Mouse (Mus musculus) heart, embryonic 12.5 days (tissue): Measurements from ENCODE around the gene Manf. TPM values are rescaled to one million over a fixed set of nuclear protein-coding genes. Genes with fewer than 3 reads are reported as not detected.

Source experiments
- ATAC-seq: fragments of 200-750 bp; cut with Nextera tagmentation; 2 replicates; pipeline ENCODE4 v1.8.0; 2017; ENCODE audit warnings: moderate TSS enrichment, moderate library complexity; ENCODE audit not compliant: insufficient number of reproducible peaks, low FRiP score
- H3K27ac ChIP-seq: fragments of 300-500 bp; sonication (generic); 2 replicates; pipeline ENCODE4 v1.5.1; 2016; ENCODE audit warnings: mild to moderate bottlenecking, moderate library complexity; ENCODE audit not compliant: poor library complexity, severe bottlenecking
- H3K27me3 ChIP-seq: fragments of 300-500 bp; sonication (generic); replicated peaks from 2 replicates; pipeline ENCODE4 v1.6.1; 2016; ENCODE audit warnings: mild to moderate bottlenecking, moderate library complexity
- H3K36me3 ChIP-seq: fragments of 300-500 bp; sonication (generic); 2 replicates; pipeline ENCODE4 v1.6.1; 2016; ENCODE audit warnings: mild to moderate bottlenecking, moderate library complexity
- H3K4me1 ChIP-seq: fragments of 300-500 bp; sonication (generic); replicated peaks from 2 replicates; pipeline ENCODE4 v1.6.1; 2016; ENCODE audit warnings: mild to moderate bottlenecking
- H3K4me2 ChIP-seq: fragments of 300-500 bp; sonication (generic); 2 replicates; pipeline ENCODE4 v1.6.1; 2016; ENCODE audit warnings: mild to moderate bottlenecking, moderate library complexity
- H3K4me3 ChIP-seq: fragments of 300-500 bp; sonication (generic); 2 replicates; pipeline ENCODE4 v1.5.1; 2016; ENCODE audit warnings: mild to moderate bottlenecking
- H3K9ac ChIP-seq: fragments of 300-500 bp; sonication (generic); 2 replicates; pipeline ENCODE4 v1.6.1; 2016; ENCODE audit warnings: mild to moderate bottlenecking, moderate library complexity
- H3K9me3 ChIP-seq: fragments of 300-500 bp; sonication (generic); replicated peaks from 2 replicates; pipeline ENCODE4 v1.6.1; 2016; ENCODE audit warnings: mild to moderate bottlenecking, moderate library complexity
- WGBS: fragments of 180-500 bp; shearing (Covaris S2); methylation state at CpG from one replicate; pipeline ENCODE4 v1.1.7; 2016; 5-methylcytosine and 5-hydroxymethylcytosine counted together
- polyA plus RNA-seq: library from polyadenylated mRNA; unstranded; fragments of >200 nt; fragmentation: Nextera tagmentation; extraction: Ambion mirVana; gene quantifications from 2 replicates; pipeline ENCODE4 v1.2.1, GENCODE M21; 2016

Manf gene
- polyA plus RNA-seq, 1 experiment from 2014 or later, result 237 TPM

- under 1% methylated on average over 68 of the region's 71 CpGs for WGBS
- Histone ChIP-seq H3K4me1 (0 out of 2 replicates have a peak, but pooled peaks cover 3% of the 10 kb centered on the region), H3K9ac (peak within 1 kb of the TSS; percentile 90), H3K36me3 (no peaks in the 10 kb centered on the region), H3K4me2 (peak within 1 kb of the TSS; percentile 64), H3K9me3 (no peaks in the 10 kb centered on the region), H3K4me3 (peak within 1 kb of the TSS; percentile 87), H3K27ac (peak within 1 kb of the TSS; percentile 90), H3K27me3 (no peaks in the 10 kb centered on the region)
- peak; percentile 95 for ATAC-seq
These were observed 70.0 kb downstream of the Manf start, which contains the start of gene Dcaf1 for GRCm38 (mm10) chr9:106821618-106822380. TSS of gene Dcaf1 (plus strand) at chr9:106821874.

GRCm38 (mm10) chr9:106821050-106821617, 70.6 kb downstream of the Manf start:
- Histone ChIP-seq H3K27me3 (no peaks in the 10 kb centered on the region), H3K9ac (peak overlapping the region; percentile 54), H3K4me2 (peak overlapping the region; percentile 54), H3K4me3 (peak overlapping the region; percentile 87), H3K36me3 (no peaks in the 10 kb centered on the region), H3K4me1 (0 out of 2 replicates have a peak, but pooled peaks cover 3% of the 10 kb centered on the region), H3K9me3 (no peaks in the 10 kb centered on the region), H3K27ac (no peak overlapping the region)
- no peak for ATAC-seq
- 45% methylated on average over 15 of the region's 15 CpGs for WGBS

- Histone ChIP-seq H3K4me3 (no peak overlapping the region), H3K36me3 (no peaks in the 10 kb centered on the region), H3K4me1 (0 out of 2 replicates have a peak, but pooled peaks cover 3% of the 10 kb centered on the region), H3K27ac (no peak overlapping the region), H3K9me3 (no peaks in the 10 kb centered on the region), H3K9ac (no peak overlapping the region), H3K27me3 (no peaks in the 10 kb centered on the region), H3K4me2 (no peak overlapping the region)
- ATAC-seq, result no peak
- 77% methylated on average over 1 of the region's 1 CpGs for WGBS
These were observed 72.6 kb downstream of the Manf start for GRCm38 (mm10) chr9:106819201-106819600.

GRCm38 (mm10) chr9:106818191-106818590, 73.6 kb downstream of the Manf start:
- Histone ChIP-seq H3K36me3 (no peaks in the 10 kb centered on the region), H3K4me1 (0 out of 2 replicates have a peak, but pooled peaks cover 2% of the 10 kb centered on the region), H3K4me3 (no peak overlapping the region), H3K9me3 (no peaks in the 10 kb centered on the region), H3K27ac (no peak overlapping the region), H3K27me3 (no peaks in the 10 kb centered on the region), H3K9ac (no peak overlapping the region), H3K4me2 (no peak overlapping the region)
- 65% methylated on average over 6 of the region's 6 CpGs for WGBS
- no peak for ATAC-seq

GRCm38 (mm10) chr9:106806503-106806902, 85.3 kb downstream of the Manf start:
- no peak for ATAC-seq
- H3K9me3 ChIP-seq, result peaks cover 10% of the 10 kb centered on the region
- no peak overlapping the region for H3K27ac ChIP-seq
- no peak overlapping the region for H3K4me3 ChIP-seq
- H3K27me3 ChIP-seq, result no peaks in the 10 kb centered on the region
- 73% methylated on average over 4 of the region's 4 CpGs for WGBS
- no peak overlapping the region for H3K4me2 ChIP-seq
- no peaks in the 10 kb centered on the region for H3K36me3 ChIP-seq
- H3K4me1 ChIP-seq, result no peaks in the 10 kb centered on the region
- H3K9ac ChIP-seq, result no peak overlapping the region

- no peak overlapping the region for H3K9ac ChIP-seq
- no peak overlapping the region for H3K4me3 ChIP-seq
- no peaks in the 10 kb centered on the region for H3K9me3 ChIP-seq
- H3K4me2 ChIP-seq, result no peak overlapping the region
- no peak for ATAC-seq
- no peaks in the 10 kb centered on the region for H3K27me3 ChIP-seq
- H3K4me1 ChIP-seq, result peaks cover 9% of the 10 kb centered on the region
- H3K27ac ChIP-seq, result no peak overlapping the region
- no peaks in the 10 kb centered on the region for H3K36me3 ChIP-seq
- 64% methylated on average over 6 of the region's 6 CpGs for WGBS
These were observed 100.9 kb downstream of the Manf start for GRCm38 (mm10) chr9:106790831-106791230.

- H3K4me1 ChIP-seq, result peaks cover 9% of the 10 kb centered on the region
- WGBS, result 11% methylated on average over 10 of the region's 10 CpGs
- peak overlapping the region; percentile 32 for H3K9ac ChIP-seq
- peak overlapping the region; percentile 98 for H3K4me2 ChIP-seq
- no peaks in the 10 kb centered on the region for H3K27me3 ChIP-seq
- H3K4me3 ChIP-seq, result peak overlapping the region; percentile 96
- H3K36me3 ChIP-seq, result no peaks in the 10 kb centered on the region
- no peak for ATAC-seq
- no peaks in the 10 kb centered on the region for H3K9me3 ChIP-seq
- H3K27ac ChIP-seq, result peak overlapping the region; percentile 87; the same call in 1 of the 2 replicates
These were observed 102.4 kb downstream of the Manf start for GRCm38 (mm10) chr9:106789363-106789762.

GRCm38 (mm10) chr9:106788812-106789321, 102.9 kb downstream of the Manf start, which contains the start of gene Rad54l2:
TSS of gene Rad54l2 (minus strand) at chr9:106789194.
- WGBS, result under 1% methylated on average over 49 of the region's 49 CpGs
- Histone ChIP-seq H3K36me3 (no peaks in the 10 kb centered on the region), H3K4me3 (peak within 1 kb of the TSS; percentile 96), H3K27ac (peak within 1 kb of the TSS; percentile 87), H3K27me3 (no peaks in the 10 kb centered on the region), H3K9me3 (no peaks in the 10 kb centered on the region), H3K4me2 (peak within 1 kb of the TSS; percentile 98), H3K4me1 (peaks cover 9% of the 10 kb centered on the region), H3K9ac (peak within 1 kb of the TSS; percentile 99)
- peak; percentile 90 for ATAC-seq

Other genes starting within 250 kb of the Manf start
- gene Grm2, start 235.9 kb downstream of the Manf start, polyA plus RNA-seq, result not detected in 2 replicates
- gene Tex264, start 206.1 kb downstream of the Manf start, polyA plus RNA-seq, result 37.3 and 39.4 TPM in 2 replicates
- gene Rad54l2, start 102.8 kb downstream of the Manf start, polyA plus RNA-seq, result 3.9 and 5.3 TPM in 2 replicates
- 20.7 and 22.6 TPM in 2 replicates for gene Dcaf1, start 70.1 kb downstream of the Manf start, polyA plus RNA-seq
- gene Rbm15b, start 4.6 kb downstream of the Manf start, polyA plus RNA-seq, result 9.2 and 9.3 TPM in 2 replicates